Mouse (Mus musculus): ENCODE results near the gene Gtf2h2.
"Not testable (repeated sequence)": the region's sequence is repeated elsewhere in the genome, so short reads cannot be mapped to it uniquely, and the experiment has no call there.

Gtf2h2 gene

DNA sequence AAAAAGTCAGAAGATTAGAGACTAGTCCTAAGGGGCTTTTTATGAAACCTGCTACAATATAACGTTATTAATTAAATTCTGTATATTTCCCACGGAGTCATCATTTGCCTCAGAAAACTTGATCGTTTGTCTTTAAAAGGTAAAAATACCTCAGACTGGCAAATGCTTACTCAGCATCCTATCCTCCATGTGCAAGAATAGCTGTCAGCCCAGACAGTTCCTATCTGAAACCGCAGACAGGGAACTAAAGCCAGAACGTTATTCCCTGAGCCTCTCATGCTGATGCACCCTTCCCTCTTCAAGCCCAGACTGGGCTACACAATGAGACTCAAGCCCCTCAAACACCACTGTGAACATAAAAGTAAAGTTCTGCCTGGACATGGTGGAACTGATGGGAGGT, 2.0 kb downstream of the Gtf2h2 start:
- DNase-seq (ENCODE audit: low spot score) = no peak

DNA sequence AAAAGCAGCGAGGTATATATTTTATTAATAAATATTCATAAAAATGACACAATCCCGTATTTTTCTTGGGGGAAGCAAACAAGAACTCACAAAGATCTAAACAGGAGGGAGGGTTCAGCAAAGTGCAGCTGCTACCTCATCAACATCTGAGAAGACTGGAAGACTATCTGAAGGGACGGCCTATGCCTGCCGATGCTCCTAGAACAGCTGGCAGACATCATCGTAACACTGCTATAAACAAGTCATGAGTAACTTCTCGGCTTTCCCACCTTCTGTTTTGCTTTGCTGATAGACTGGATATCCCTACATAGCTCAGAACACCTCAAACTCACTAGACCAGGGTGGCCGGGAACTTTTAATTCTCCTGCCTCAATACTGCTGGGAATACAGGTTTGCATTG, 8.8 kb downstream of the Gtf2h2 start:
- DNase-seq (ENCODE audit: low spot score) = no peak

- DNase-seq (ENCODE audit: low spot score) = peak; percentile 50
Measured at GRCm38 (mm10) chr13:100463527-100464222, 28.7 kb downstream of the Gtf2h2 start.

DNA sequence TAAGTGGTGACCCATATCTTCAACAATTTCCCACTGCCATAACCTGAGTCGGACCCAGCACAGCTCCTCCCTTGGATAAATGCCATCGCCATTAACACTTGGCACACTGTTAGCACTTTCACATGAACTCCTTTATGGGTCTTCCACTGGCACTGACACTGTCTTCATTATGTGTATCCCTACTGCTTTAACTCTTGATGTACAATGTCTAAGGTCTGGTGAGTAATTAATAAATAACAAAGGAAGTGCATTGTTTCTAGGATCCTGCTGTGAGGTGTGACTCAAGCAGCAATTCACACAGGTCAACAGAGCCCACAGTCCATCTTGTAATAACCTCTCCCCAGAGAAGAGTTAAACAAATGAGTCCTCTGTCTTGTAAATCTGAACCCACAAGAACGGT, 31.0 kb downstream of the Gtf2h2 start:
- no peak for DNase-seq (ENCODE audit: low spot score)

GRCm38 (mm10) chr13:100452415-100453127, 39.8 kb downstream of the Gtf2h2 start, which contains the start of gene Naip1:
Gene Naip1 (minus strand): TSS chr13:100452869.
- DNase-seq (ENCODE audit: low spot score) = not testable (repeated sequence)

DNA sequence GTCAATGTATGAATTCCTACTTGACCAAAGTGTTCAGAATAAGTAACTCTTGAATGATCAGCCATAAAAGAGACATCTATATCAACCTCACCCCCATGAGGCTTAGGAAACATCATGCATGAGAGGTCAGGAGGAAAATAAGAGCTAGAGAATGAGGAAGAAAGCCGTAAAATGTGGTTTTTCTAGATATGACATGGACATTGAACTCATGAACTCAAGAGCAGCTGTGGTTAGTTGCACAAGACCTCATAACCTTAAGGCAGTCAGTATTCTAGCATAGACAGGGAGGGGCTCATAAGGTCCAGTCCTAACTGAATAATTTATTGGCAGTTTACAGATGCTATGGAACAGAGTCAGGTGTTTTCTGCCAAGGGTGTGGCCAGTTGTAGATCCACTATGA, 42.9 kb downstream of the Gtf2h2 start:
- DNase-seq (ENCODE audit: low spot score) = no peak

DNA sequence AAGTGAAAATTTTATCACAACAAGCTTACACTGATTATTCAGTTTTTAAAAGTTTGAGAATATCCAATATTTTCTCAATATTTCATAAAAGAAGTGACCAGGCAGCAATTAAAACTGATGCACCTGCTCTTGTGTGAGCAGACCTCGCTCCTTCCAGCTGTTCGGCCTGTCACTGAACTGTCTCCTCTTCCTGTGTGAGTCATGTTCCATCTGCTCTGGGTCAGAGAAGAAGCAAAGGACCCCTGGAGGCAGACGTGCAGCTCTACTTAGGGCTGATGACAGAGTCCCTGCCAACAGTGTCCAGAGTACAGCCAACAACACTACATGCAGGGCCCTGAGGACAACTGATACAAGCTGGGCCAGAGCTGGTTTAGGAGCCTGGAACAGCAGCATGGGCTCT, 52.3 kb downstream of the Gtf2h2 start:
- no peak for DNase-seq (ENCODE audit: low spot score)

GRCm38 (mm10) chr13:100438701-100439100, 53.7 kb downstream of the Gtf2h2 start:
- no peak for DNase-seq (ENCODE audit: low spot score)

GRCm38 (mm10) chr13:100437322-100437825, 55.0 kb downstream of the Gtf2h2 start:
- no peak for DNase-seq (ENCODE audit: low spot score)

DNA sequence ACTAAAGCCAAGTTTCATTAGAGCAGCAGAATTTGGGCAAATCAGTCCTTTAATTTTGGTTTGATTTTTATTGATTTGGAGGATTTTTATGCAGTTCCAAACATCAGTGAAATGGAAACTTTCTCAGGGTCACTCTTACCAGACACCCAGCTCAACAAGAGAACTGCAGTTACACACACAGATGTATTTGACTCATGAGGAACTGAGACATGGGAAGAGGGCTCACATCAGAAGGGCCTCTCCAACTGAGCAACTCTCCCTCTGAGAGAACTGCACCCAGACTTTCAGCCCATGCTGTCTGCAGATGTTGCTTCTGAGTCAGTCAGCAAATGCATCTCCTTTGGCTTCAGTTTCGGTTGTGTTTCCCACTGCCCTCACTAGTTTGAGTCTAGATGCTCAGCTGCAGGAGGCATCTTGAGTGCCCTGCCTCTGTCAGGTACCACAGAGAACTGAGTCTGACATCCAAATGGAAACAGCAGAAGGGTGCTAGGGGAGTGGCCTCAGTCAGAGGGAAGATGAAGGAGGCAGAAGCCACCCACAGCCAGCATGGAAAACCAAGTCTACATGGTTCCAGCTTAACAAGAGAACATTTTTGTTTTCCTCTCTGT, 55.7 kb downstream of the Gtf2h2 start:
- not testable (repeated sequence) for DNase-seq (ENCODE audit: low spot score)

DNA sequence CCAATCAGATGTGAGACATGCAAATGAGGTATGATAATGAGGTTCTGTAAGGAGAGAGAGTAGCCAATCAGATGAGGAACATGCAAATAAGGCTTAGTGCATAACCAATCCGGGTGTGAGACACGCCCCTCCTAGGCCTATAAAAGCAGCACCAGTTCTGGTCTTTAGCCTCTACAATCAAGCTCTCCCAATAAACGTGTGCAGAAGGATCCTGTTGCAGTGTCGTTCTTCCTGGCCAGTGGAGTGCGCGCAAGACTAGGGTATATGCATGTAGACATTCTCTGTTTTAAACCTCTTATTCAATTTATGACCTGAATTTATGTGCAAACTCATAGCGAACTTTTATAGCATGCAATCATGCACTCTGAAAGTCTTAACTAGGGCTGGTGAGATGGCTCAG, 72.4 kb downstream of the Gtf2h2 start:
- not testable (repeated sequence) for DNase-seq (ENCODE audit: low spot score)

DNA sequence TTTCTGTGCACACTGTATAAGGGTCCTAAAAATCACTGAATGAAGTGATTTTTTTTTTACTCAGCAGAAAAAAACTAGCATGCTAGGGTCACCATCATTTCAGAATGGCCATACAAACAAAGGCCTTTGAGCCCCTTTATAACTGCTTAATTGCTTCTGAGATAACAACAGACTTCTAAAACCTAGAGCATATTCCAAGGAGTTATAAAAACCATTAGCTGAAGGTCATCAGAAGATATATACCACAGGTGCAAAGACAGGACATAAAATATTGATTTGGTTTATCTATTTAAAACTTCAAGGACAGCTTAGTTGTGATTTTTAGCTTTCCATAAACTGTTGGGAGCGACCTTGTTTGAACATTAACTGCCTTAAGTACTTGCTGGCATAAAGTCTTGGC, 78.0 kb downstream of the Gtf2h2 start:
- DNase-seq (ENCODE audit: low spot score) = no peak

Measured in c-Kit-positive CD71-positive TER-119-positive erythroid progenitor cells, embryonic 14.5 days (primary cell).